Mouse (Mus musculus) myocyte (in vitro differentiated cells): ENCODE measurements around the gene Wbp4. TPM values are rescaled to one million over a fixed set of nuclear protein-coding genes. Genes with fewer than 3 reads are reported as not detected.

ENCODE experiments used
- H3K27me3 ChIP-seq: one replicate; pipeline ENCODE4 v1.6.1; 2011; ENCODE audit not compliant: control insufficient read depth, insufficient read depth, insufficient read length
- H3K36me3 ChIP-seq: one replicate; pipeline ENCODE4 v1.6.1; 2011; ENCODE audit not compliant: control insufficient read depth, insufficient read depth
- H3K4me2 ChIP-seq: one replicate; pipeline ENCODE4 v1.6.1; 2011; ENCODE audit warnings: low read depth, control low read depth
- H3K4me3 ChIP-seq: one replicate; pipeline ENCODE4 v1.5.1; 2011; ENCODE audit warnings: mild to moderate bottlenecking, control low read depth, moderate library complexity
- H3K79me2 ChIP-seq: one replicate; pipeline ENCODE4 v1.6.1; 2011; ENCODE audit not compliant: control insufficient read depth, insufficient read depth
- H3ac ChIP-seq: one replicate; pipeline ENCODE4 v1.6.1; 2011; ENCODE audit not compliant: control insufficient read depth, insufficient read length
- CEBPB ChIP-seq: IDR thresholded peaks from 2 replicates; pipeline ENCODE4 v1.6.1; 2011; ENCODE audit warnings: mild to moderate bottlenecking, moderate library complexity; ENCODE audit not compliant: poor library complexity, insufficient read depth, severe bottlenecking
- E2F4 ChIP-seq: IDR thresholded peaks from one replicate; pipeline ENCODE4 v1.6.1; 2011; ENCODE audit warnings: mild to moderate bottlenecking, control low read depth, moderate library complexity; ENCODE audit not compliant: insufficient read depth
- MAX ChIP-seq: IDR thresholded peaks from one replicate; pipeline ENCODE4 v1.6.1; 2011; ENCODE audit warnings: low read depth, mild to moderate bottlenecking, control low read depth
- MYOD1 ChIP-seq, 3 experiments: IDR thresholded peaks; one replicate each; pipeline ENCODE4 v1.6.1; 2011; ENCODE audit warnings: control low read depth in 2 of 3, low read depth in 2 of 3, mild to moderate bottlenecking in 2 of 3, moderate library complexity in 1 of 3; ENCODE audit not compliant: insufficient read length in 2 of 3, control insufficient read depth in 1 of 3
- MYOG ChIP-seq, 3 experiments: IDR thresholded peaks; one replicate each; pipeline ENCODE4 v1.6.1; 2011; ENCODE audit warnings: control low read depth in 2 of 3, low read depth in 2 of 3, mild to moderate bottlenecking in 2 of 3; ENCODE audit not compliant: insufficient read length in 2 of 3, control insufficient read depth in 1 of 3, insufficient read depth in 1 of 3
- POLR2A ChIP-seq: IDR thresholded peaks from one replicate; pipeline ENCODE4 v1.6.1; 2011; ENCODE audit warnings: low read depth, mild to moderate bottlenecking, control low read depth, moderate library complexity; ENCODE audit not compliant: insufficient read length
- POLR2AphosphoS2 ChIP-seq: IDR thresholded peaks from one replicate; pipeline ENCODE4 v1.6.1; 2011; ENCODE audit warnings: low read depth, control low read depth; ENCODE audit not compliant: insufficient read length
- REST ChIP-seq: IDR thresholded peaks from one replicate; pipeline ENCODE4 v1.6.1; 2011; ENCODE audit warnings: mild to moderate bottlenecking, control low read depth, moderate library complexity; ENCODE audit not compliant: insufficient read depth, insufficient read length
- SRF ChIP-seq: IDR thresholded peaks from one replicate; pipeline ENCODE4 v1.6.1; 2011; ENCODE audit warnings: low read depth; ENCODE audit not compliant: control insufficient read depth, insufficient read length
- TCF12 ChIP-seq: IDR thresholded peaks from one replicate; pipeline ENCODE4 v1.6.1; 2011; ENCODE audit warnings: mild to moderate bottlenecking, control low read depth; ENCODE audit not compliant: poor library complexity, insufficient read depth, severe bottlenecking
- TCF3 ChIP-seq: IDR thresholded peaks from one replicate; pipeline ENCODE4 v1.6.1; 2011; ENCODE audit warnings: low read depth, control low read depth; ENCODE audit not compliant: insufficient read length
- USF1 ChIP-seq: IDR thresholded peaks from one replicate; pipeline ENCODE4 v1.6.1; 2011; ENCODE audit warnings: low read depth, mild to moderate bottlenecking, control low read depth, moderate library complexity
- polyA plus RNA-seq: library from polyadenylated mRNA; unstranded; fragments of >200 nt; fragmentation: generic; extraction: Trizol; gene quantifications from one replicate; pipeline ENCODE4 v1.2.1, GENCODE M21; 2012; ENCODE audit warnings: missing spikeins

The Wbp4 gene
- polyA plus RNA-seq, 1 experiment = 10.1 TPM

GRCm38 (mm10) chr14:79519663-79519975 is 38.3 kb upstream of the Wbp4 start:
- Histone ChIP-seq H3K36me3 (no peaks in the 10 kb centered on the region), H3K27me3 (no peaks in the 10 kb centered on the region), H3ac (no peak overlapping the region), H3K4me2 (no peak overlapping the region), H3K79me2 (peaks cover 19% of the 10 kb centered on the region), H3K4me3 (no peak overlapping the region)
- TF ChIP-seq MAX (no peak), POLR2AphosphoS2 (no peak), TCF3 (no peak), TCF12 (no peak), REST (no peak), CEBPB (no peak), POLR2A (no peak), E2F4 (no peak), MYOG (IDR thresholded peaks at IDR 0.05; ENCODE audit: control insufficient read depth in 1 of 3, insufficient read depth in 1 of 3, insufficient read length in 2 of 3, low read depth in 2 of 3) (no peak)

- Histone ChIP-seq H3K4me3 (no peak overlapping the region), H3K36me3 (no peaks in the 10 kb centered on the region), H3K79me2 (peaks cover 19% of the 10 kb centered on the region), H3K4me2 (peak overlapping the region; percentile 39), H3K27me3 (no peaks in the 10 kb centered on the region), H3ac (no peak overlapping the region)
- no peak for TF ChIP-seq POLR2A
- no peak for TF ChIP-seq TCF12
- TF ChIP-seq MYOD1 (IDR thresholded peaks at IDR 0.05; ENCODE audit: control insufficient read depth in 1 of 3, insufficient read length in 2 of 3, low read depth in 2 of 3) = no peak
- no peak for TF ChIP-seq REST
- no peak for TF ChIP-seq CEBPB
- no peak for TF ChIP-seq POLR2AphosphoS2
- no peak for TF ChIP-seq TCF3
- no peak for TF ChIP-seq MAX
- TF ChIP-seq USF1 = no peak
- TF ChIP-seq SRF = no peak
- no peak for TF ChIP-seq MYOG (IDR thresholded peaks at IDR 0.05; ENCODE audit: control insufficient read depth in 1 of 3, insufficient read depth in 1 of 3, insufficient read length in 2 of 3, low read depth in 2 of 3)
- no peak for TF ChIP-seq E2F4
Observed at GRCm38 (mm10) chr14:79518761-79519662, 37.7 kb upstream of the Wbp4 start.

GRCm38 (mm10) chr14:79518123-79518522 is 36.8 kb upstream of the Wbp4 start:
- no peak overlapping the region for H3K4me2 ChIP-seq
- no peak overlapping the region for H3K4me3 ChIP-seq
- no peaks in the 10 kb centered on the region for H3K27me3 ChIP-seq
- no peak for TF ChIP-seq MYOD1 (IDR thresholded peaks at IDR 0.05; ENCODE audit: control insufficient read depth in 1 of 3, insufficient read length in 2 of 3, low read depth in 2 of 3)
- no peak for TF ChIP-seq MYOG (IDR thresholded peaks at IDR 0.05; ENCODE audit: control insufficient read depth in 1 of 3, insufficient read depth in 1 of 3, insufficient read length in 2 of 3, low read depth in 2 of 3)
- no peak for TF ChIP-seq POLR2A
- TF ChIP-seq TCF12 = no peak
- no peak for TF ChIP-seq USF1
- no peak for TF ChIP-seq E2F4
- no peak for TF ChIP-seq SRF
- TF ChIP-seq POLR2AphosphoS2 = no peak
- no peak for TF ChIP-seq MAX
- peaks cover 19% of the 10 kb centered on the region for H3K79me2 ChIP-seq
- no peaks in the 10 kb centered on the region for H3K36me3 ChIP-seq
- H3ac ChIP-seq = no peak overlapping the region

GRCm38 (mm10) chr14:79517185-79517740 is 35.9 kb upstream of the Wbp4 start:
- Histone ChIP-seq H3ac (no peak overlapping the region), H3K27me3 (no peaks in the 10 kb centered on the region), H3K4me2 (no peak overlapping the region), H3K79me2 (peaks cover 19% of the 10 kb centered on the region), H3K36me3 (no peaks in the 10 kb centered on the region), H3K4me3 (no peak overlapping the region)
- no peak for TF ChIP-seq MYOG (IDR thresholded peaks at IDR 0.05; ENCODE audit: control insufficient read depth in 1 of 3, insufficient read depth in 1 of 3, insufficient read length in 2 of 3, low read depth in 2 of 3)
- TF ChIP-seq E2F4 = no peak
- no peak for TF ChIP-seq SRF
- TF ChIP-seq POLR2A = no peak
- no peak for TF ChIP-seq CEBPB
- no peak for TF ChIP-seq MAX
- TF ChIP-seq TCF3 = no peak
- TF ChIP-seq MYOD1 (IDR thresholded peaks at IDR 0.05; ENCODE audit: control insufficient read depth in 1 of 3, insufficient read length in 2 of 3, low read depth in 2 of 3) = no peak
- no peak for TF ChIP-seq TCF12
- no peak for TF ChIP-seq USF1
- no peak for TF ChIP-seq POLR2AphosphoS2
- no peak for TF ChIP-seq REST

GRCm38 (mm10) chr14:79516751-79517150 is 35.4 kb upstream of the Wbp4 start:
- Histone ChIP-seq H3K27me3 (no peaks in the 10 kb centered on the region), H3K79me2 (peaks cover 19% of the 10 kb centered on the region), H3K4me2 (no peak overlapping the region), H3ac (no peak overlapping the region), H3K4me3 (no peak overlapping the region), H3K36me3 (no peaks in the 10 kb centered on the region)
- TF ChIP-seq E2F4 = no peak
- TF ChIP-seq POLR2A = no peak
- TF ChIP-seq MYOD1 (IDR thresholded peaks at IDR 0.05; ENCODE audit: control insufficient read depth in 1 of 3, insufficient read length in 2 of 3, low read depth in 2 of 3) = no peak
- no peak for TF ChIP-seq TCF12
- no peak for TF ChIP-seq TCF3
- TF ChIP-seq SRF = no peak
- no peak for TF ChIP-seq POLR2AphosphoS2
- no peak for TF ChIP-seq MYOG (IDR thresholded peaks at IDR 0.05; ENCODE audit: control insufficient read depth in 1 of 3, insufficient read depth in 1 of 3, insufficient read length in 2 of 3, low read depth in 2 of 3)
- TF ChIP-seq CEBPB = no peak
- TF ChIP-seq REST = no peak
- no peak for TF ChIP-seq USF1
- no peak for TF ChIP-seq MAX
